Mouse (Mus musculus) intestine, postnatal 0 days (tissue): ENCODE results near the gene Abca9. TPM values are rescaled to one million over a fixed set of nuclear protein-coding genes. Genes with fewer than 3 reads are reported as not detected.
A peak's percentile ranks its signal among the peaks of the same experiment; 100 is the strongest.

Source experiments
- ATAC-seq: fragments of 200-750 bp; cut with Nextera tagmentation; 2 replicates; pipeline ENCODE4 v1.8.0; 2017; ENCODE audit warnings: mild to moderate bottlenecking, moderate TSS enrichment, moderate library complexity
- H3K27ac ChIP-seq: fragments of 300-500 bp; sonication (generic); 2 replicates; pipeline ENCODE4 v1.5.1; 2014; ENCODE audit warnings: mild to moderate bottlenecking, low read depth, low read length, moderate library complexity
- H3K27me3 ChIP-seq: fragments of 300-500 bp; sonication (generic); replicated peaks from 2 replicates; pipeline ENCODE4 v1.6.1; 2014; ENCODE audit warnings: low read length, mixed read lengths; ENCODE audit not compliant: control insufficient read depth, insufficient read depth
- H3K36me3 ChIP-seq: fragments of 300-500 bp; sonication (generic); 2 replicates; pipeline ENCODE4 v1.6.1; 2014; ENCODE audit warnings: mild to moderate bottlenecking, moderate library complexity; ENCODE audit not compliant: control insufficient read depth, insufficient read depth
- H3K4me1 ChIP-seq: fragments of 300-500 bp; sonication (generic); replicated peaks from 2 replicates; pipeline ENCODE4 v1.6.1; 2014; ENCODE audit warnings: antibody characterized with exemption, low read length, mixed read lengths; ENCODE audit not compliant: control insufficient read depth, insufficient read depth
- H3K4me2 ChIP-seq: fragments of 300-500 bp; sonication (generic); replicated peaks from 2 replicates; pipeline ENCODE4 v1.6.1; 2014; ENCODE audit warnings: low read depth, mild to moderate bottlenecking, moderate library complexity
- H3K4me3 ChIP-seq: fragments of 300-500 bp; sonication (generic); 2 replicates; pipeline ENCODE4 v1.5.1; 2014; ENCODE audit warnings: low read depth, low read length
- H3K9ac ChIP-seq: fragments of 300-500 bp; sonication (generic); 2 replicates; pipeline ENCODE4 v1.6.1; 2014; ENCODE audit warnings: mild to moderate bottlenecking, low read depth, low read length
- H3K9me3 ChIP-seq: fragments of 300-500 bp; sonication (generic); 2 replicates; pipeline ENCODE4 v1.6.1; 2016; ENCODE audit warnings: mixed run types; ENCODE audit not compliant: control insufficient read depth
- CTCF ChIP-seq: sonication (generic); IDR thresholded peaks from 2 replicates; pipeline ENCODE4 v1.5.1; 2016; ENCODE audit warnings: low read depth, mild to moderate bottlenecking, control low read depth, antibody characterized with exemption, moderate library complexity
- WGBS: fragments of 180-500 bp; shearing (Covaris S2); extraction: QIAGEN DNeasy Blood & Tissue Kit; methylation state at CpG from one replicate; pipeline ENCODE4 v1.1.7; 2014; 5-methylcytosine and 5-hydroxymethylcytosine counted together
- polyA plus RNA-seq: library from polyadenylated mRNA; unstranded; fragments of >200 nt; fragmentation: Nextera tagmentation; extraction: Ambion mirVana; gene quantifications from 2 replicates; pipeline ENCODE4 v1.2.1, GENCODE M21; 2015

Gene Abca9
- 0.57 and 0.77 TPM in 2 replicates for polyA plus RNA-seq

GRCm38 (mm10) chr11:110167459-110168251, at the start of gene Abca9:
Abca9 (minus strand) TSS chr11:110168196.
- no peaks in the 10 kb centered on the region for H3K36me3 ChIP-seq
- H3K4me2 ChIP-seq, result no peak within 1 kb of the TSS; the same call in 1 of the 2 replicates
- H3K27ac ChIP-seq, result no peak within 1 kb of the TSS; the same call in 1 of the 2 replicates
- WGBS, result 31% methylated on average over 12 of the region's 12 CpGs
- H3K4me3 ChIP-seq, result peak within 1 kb of the TSS; percentile 17; the same call in 1 of the 2 replicates
- ATAC-seq, result no peak
- no peaks in the 10 kb centered on the region for H3K9me3 ChIP-seq
- no peak within 1 kb of the TSS; the same call in 1 of the 2 replicates for H3K9ac ChIP-seq
- no peaks in the 10 kb centered on the region for H3K27me3 ChIP-seq
- H3K4me1 ChIP-seq, result no peaks in the 10 kb centered on the region
- no peak for TF ChIP-seq CTCF

GRCm38 (mm10) chr11:110217118-110217517, 49.1 kb upstream of the Abca9 start:
- Histone ChIP-seq H3K4me1 (no peaks in the 10 kb centered on the region), H3K27ac (no peak overlapping the region), H3K27me3 (no peaks in the 10 kb centered on the region), H3K4me2 (no peak overlapping the region), H3K9ac (no peak overlapping the region), H3K4me3 (no peak overlapping the region), H3K36me3 (no peaks in the 10 kb centered on the region), H3K9me3 (no peaks in the 10 kb centered on the region)
- TF ChIP-seq CTCF, result no peak
- ATAC-seq, result no peak

DNA sequence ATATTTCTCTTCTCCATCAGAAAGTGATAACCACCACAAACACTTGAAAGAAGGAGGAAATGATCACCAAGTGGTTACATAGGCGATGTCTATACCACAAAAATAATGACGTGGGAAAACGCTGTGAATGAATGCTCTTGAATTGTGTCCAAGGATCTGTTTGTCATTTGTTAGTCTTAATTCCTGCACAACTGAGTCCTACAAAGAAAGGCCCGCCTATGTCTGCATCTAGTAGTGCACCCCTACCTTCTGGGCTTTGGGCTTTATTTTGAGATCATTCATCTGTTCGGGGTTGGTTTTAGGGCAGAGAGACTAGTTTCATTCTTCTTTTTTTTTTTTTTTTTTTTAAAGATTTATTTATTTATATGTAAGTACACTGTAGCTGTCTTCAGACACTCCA, 35.9 kb upstream of the Abca9 start:
- no peak overlapping the region for H3K4me3 ChIP-seq
- H3K27ac ChIP-seq, result no peak overlapping the region
- 86% methylated on average over 5 of the region's 5 CpGs for WGBS
- no peak overlapping the region for H3K4me2 ChIP-seq
- no peaks in the 10 kb centered on the region for H3K4me1 ChIP-seq
- no peaks in the 10 kb centered on the region for H3K27me3 ChIP-seq
- no peaks in the 10 kb centered on the region for H3K36me3 ChIP-seq
- no peaks in the 10 kb centered on the region for H3K9me3 ChIP-seq
- no peak overlapping the region for H3K9ac ChIP-seq
- ATAC-seq, result no peak
- TF ChIP-seq CTCF, result no peak

- Histone ChIP-seq H3K4me3 (no peak overlapping the region), H3K4me2 (no peak overlapping the region), H3K27ac (no peak overlapping the region), H3K36me3 (no peaks in the 10 kb centered on the region), H3K27me3 (no peaks in the 10 kb centered on the region), H3K9me3 (no peaks in the 10 kb centered on the region), H3K4me1 (no peaks in the 10 kb centered on the region), H3K9ac (no peak overlapping the region)
- TF ChIP-seq CTCF, result no peak
- ATAC-seq, result no peak
- WGBS, result 77% methylated on average over 3 of the region's 3 CpGs
Observed at GRCm38 (mm10) chr11:110198882-110199281, 30.9 kb upstream of the Abca9 start.

DNA sequence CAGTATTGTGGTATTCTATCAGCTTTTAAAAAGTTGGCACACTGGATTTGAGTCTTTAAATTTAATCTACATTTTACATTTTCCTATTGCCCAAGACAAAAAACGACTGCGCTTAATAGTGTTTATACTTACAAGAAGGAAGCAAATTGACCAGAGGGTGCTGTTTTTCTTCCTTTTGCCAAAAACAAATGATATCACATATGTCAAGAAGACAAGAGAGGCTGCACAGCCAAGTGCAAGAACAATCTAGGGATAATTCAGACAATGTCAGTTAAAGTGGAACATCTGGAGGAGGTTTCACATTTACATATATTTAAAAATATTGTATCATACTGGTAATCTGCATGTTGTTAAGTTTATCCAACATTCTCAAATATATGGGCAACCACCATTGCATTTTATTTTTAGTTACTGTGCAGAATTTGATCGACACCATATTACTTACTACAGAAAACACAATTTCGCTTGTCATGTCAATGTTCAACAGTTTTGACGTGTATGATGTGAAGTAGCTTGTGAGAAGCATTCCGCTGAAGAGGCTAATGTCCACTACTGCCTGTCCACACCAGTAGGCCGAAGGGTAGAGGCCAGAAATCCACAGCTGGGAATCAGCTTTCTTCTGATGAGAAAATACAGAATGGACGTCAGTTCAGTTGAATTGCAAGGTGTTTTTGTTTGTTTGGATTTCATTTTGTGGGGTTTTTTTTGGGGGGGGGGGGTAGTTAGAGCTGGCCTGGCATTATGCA, 28.7 kb upstream of the Abca9 start:
- no peaks in the 10 kb centered on the region for H3K27me3 ChIP-seq
- 79% methylated on average over 8 of the region's 8 CpGs for WGBS
- no peaks in the 10 kb centered on the region for H3K9me3 ChIP-seq
- no peak for TF ChIP-seq CTCF
- no peak overlapping the region for H3K4me3 ChIP-seq
- H3K4me1 ChIP-seq, result no peaks in the 10 kb centered on the region
- H3K4me2 ChIP-seq, result no peak overlapping the region
- H3K27ac ChIP-seq, result no peak overlapping the region
- no peaks in the 10 kb centered on the region for H3K36me3 ChIP-seq
- H3K9ac ChIP-seq, result no peak overlapping the region
- no peak for ATAC-seq

GRCm38 (mm10) chr11:110195310-110195709, 27.3 kb upstream of the Abca9 start:
- Histone ChIP-seq H3K4me1 (no peaks in the 10 kb centered on the region), H3K4me3 (no peak overlapping the region), H3K4me2 (no peak overlapping the region), H3K27ac (no peak overlapping the region), H3K36me3 (no peaks in the 10 kb centered on the region), H3K9ac (no peak overlapping the region), H3K27me3 (no peaks in the 10 kb centered on the region), H3K9me3 (no peaks in the 10 kb centered on the region)
- no peak for TF ChIP-seq CTCF
- 88% methylated on average over 4 of the region's 4 CpGs for WGBS
- no peak for ATAC-seq
